Mouse (Mus musculus) bone marrow, adult 2 months (tissue): Measurements from ENCODE around the gene Pex3. TPM values are rescaled to one million over a fixed set of nuclear protein-coding genes. Genes with fewer than 3 reads are reported as not detected.

Source experiments
- H3K27ac ChIP-seq: fragments of 200-500 bp; 2 replicates; pipeline ENCODE4 v1.5.1; 2012; ENCODE audit warnings: low read depth, mild to moderate bottlenecking, control low read depth, inconsistent platforms, low read length; ENCODE audit not compliant: control insufficient read depth, poor library complexity, insufficient read depth
- H3K4me1 ChIP-seq: fragments of 200-500 bp; 2 replicates; pipeline ENCODE4 v1.6.1; 2011; ENCODE audit warnings: low read length; ENCODE audit not compliant: control insufficient read depth, insufficient read depth
- H3K4me3 ChIP-seq: fragments of 200-500 bp; replicated peaks from 2 replicates; pipeline ENCODE3; 2011; ENCODE audit warnings: mild to moderate bottlenecking, low read depth, low read length, control low read depth; ENCODE audit not compliant: control insufficient read depth
- CTCF ChIP-seq: fragments of 200-500 bp; IDR thresholded peaks from 2 replicates; pipeline ENCODE4 v1.5.1; 2011; ENCODE audit warnings: low read length, control low read depth; ENCODE audit not compliant: control insufficient read depth, insufficient read depth
- POLR2A ChIP-seq: fragments of 200-500 bp; IDR thresholded peaks from 2 replicates; pipeline ENCODE4 v1.6.1; 2011; ENCODE audit warnings: low read depth, mild to moderate bottlenecking, control low read depth, low read length, borderline replicate concordance; ENCODE audit not compliant: control insufficient read depth
- WGBS: fragments of 180-500 bp; shearing (Covaris S2); methylation state at CpG from one replicate; pipeline ENCODE4 v1.1.7; 2018; 5-methylcytosine and 5-hydroxymethylcytosine counted together
- polyA plus RNA-seq: library from polyadenylated mRNA; stranded (reverse); fragments of >200 nt; gene quantifications from 2 replicates; pipeline ENCODE4 v1.2.4, GENCODE M21; 2011; ENCODE audit warnings: low replicate concordance; ENCODE audit not compliant: missing spikeins, insufficient read depth, insufficient read length

Pex3 gene
- 6.0 and 6.8 TPM in 2 replicates for polyA plus RNA-seq

- Histone ChIP-seq H3K4me1 (no peaks in the 10 kb centered on the region), H3K4me3 (peak within 1 kb of the TSS; percentile 97), H3K27ac (peak within 1 kb of the TSS; percentile 74)
- WGBS: under 1% methylated on average over 51 of the region's 51 CpGs
- TF ChIP-seq CTCF: no peak
- peak; percentile 77; the same call in 1 of the 2 replicates for TF ChIP-seq POLR2A
These were observed at the start of gene Pex3, which contains the start of gene Adat2 for GRCm38 (mm10) chr10:13552646-13553497. Gene Pex3 (minus strand): TSS chr10:13553142. Gene Adat2 (plus strand): TSS chr10:13552894.

- Histone ChIP-seq H3K27ac (no peak overlapping the region), H3K4me3 (no peak overlapping the region), H3K4me1 (no peaks in the 10 kb centered on the region)
- TF ChIP-seq CTCF (no peak), POLR2A (no peak)
- WGBS: 81% methylated on average over 2 of the region's 2 CpGs
These were observed 48.0 kb upstream of the Pex3 start for GRCm38 (mm10) chr10:13600926-13601325.

- H3K4me1 ChIP-seq: no peaks in the 10 kb centered on the region
- no peak overlapping the region for H3K4me3 ChIP-seq
- no peak overlapping the region for H3K27ac ChIP-seq
- TF ChIP-seq POLR2A: no peak
- TF ChIP-seq CTCF: no peak
- WGBS: 87% methylated on average over 8 of the region's 8 CpGs
These were observed 44.5 kb upstream of the Pex3 start for GRCm38 (mm10) chr10:13597491-13597890.

GRCm38 (mm10) chr10:13596866-13597265, 43.9 kb upstream of the Pex3 start:
- WGBS: 80% methylated on average over 9 of the region's 9 CpGs
- H3K4me3 ChIP-seq: no peak overlapping the region
- H3K4me1 ChIP-seq: no peaks in the 10 kb centered on the region

GRCm38 (mm10) chr10:13596073-13596472, 43.1 kb upstream of the Pex3 start:
- 38% methylated on average over 3 of the region's 3 CpGs for WGBS
- TF ChIP-seq POLR2A (no peak), CTCF (no peak)
- Histone ChIP-seq H3K4me3 (no peak overlapping the region), H3K27ac (no peak overlapping the region), H3K4me1 (no peaks in the 10 kb centered on the region)

More at GRCm38 (mm10) chr10:13596866-13597265, 43.9 kb upstream of the Pex3 start:
- no peak overlapping the region for H3K27ac ChIP-seq
- TF ChIP-seq POLR2A (no peak), CTCF (no peak)

GRCm38 (mm10) chr10:13593529-13593928, 40.6 kb upstream of the Pex3 start:
- no peak overlapping the region for H3K4me3 ChIP-seq
- WGBS: 87% methylated on average over 3 of the region's 3 CpGs
- no peak overlapping the region for H3K27ac ChIP-seq
- no peaks in the 10 kb centered on the region for H3K4me1 ChIP-seq
- TF ChIP-seq POLR2A (no peak), CTCF (no peak)

GRCm38 (mm10) chr10:13592196-13592595, 39.3 kb upstream of the Pex3 start:
- WGBS: 86% methylated on average over 10 of the region's 10 CpGs
- H3K4me1 ChIP-seq: no peaks in the 10 kb centered on the region
- no peak overlapping the region for H3K4me3 ChIP-seq
- TF ChIP-seq POLR2A (no peak), CTCF (no peak)
- no peak overlapping the region for H3K27ac ChIP-seq

GRCm38 (mm10) chr10:13587914-13588313, 35.0 kb upstream of the Pex3 start:
- 81% methylated on average over 2 of the region's 2 CpGs for WGBS
- Histone ChIP-seq H3K27ac (no peak overlapping the region), H3K4me1 (no peaks in the 10 kb centered on the region), H3K4me3 (no peak overlapping the region)
- no peak for TF ChIP-seq CTCF
- TF ChIP-seq POLR2A: no peak

GRCm38 (mm10) chr10:13577123-13577522, 24.2 kb upstream of the Pex3 start:
- no peak overlapping the region for H3K4me3 ChIP-seq
- TF ChIP-seq CTCF: no peak
- WGBS: 87% methylated on average over 7 of the region's 7 CpGs
- no peak overlapping the region for H3K27ac ChIP-seq
- H3K4me1 ChIP-seq: no peaks in the 10 kb centered on the region

GRCm38 (mm10) chr10:13572410-13572809, 19.5 kb upstream of the Pex3 start:
- 68% methylated on average over 6 of the region's 6 CpGs for WGBS
- Histone ChIP-seq H3K27ac (no peak overlapping the region), H3K4me3 (no peak overlapping the region), H3K4me1 (no peaks in the 10 kb centered on the region)
- TF ChIP-seq CTCF (no peak), POLR2A (no peak)
